Mouse (Mus musculus): ENCODE results near the gene Gchfr.

DNA sequence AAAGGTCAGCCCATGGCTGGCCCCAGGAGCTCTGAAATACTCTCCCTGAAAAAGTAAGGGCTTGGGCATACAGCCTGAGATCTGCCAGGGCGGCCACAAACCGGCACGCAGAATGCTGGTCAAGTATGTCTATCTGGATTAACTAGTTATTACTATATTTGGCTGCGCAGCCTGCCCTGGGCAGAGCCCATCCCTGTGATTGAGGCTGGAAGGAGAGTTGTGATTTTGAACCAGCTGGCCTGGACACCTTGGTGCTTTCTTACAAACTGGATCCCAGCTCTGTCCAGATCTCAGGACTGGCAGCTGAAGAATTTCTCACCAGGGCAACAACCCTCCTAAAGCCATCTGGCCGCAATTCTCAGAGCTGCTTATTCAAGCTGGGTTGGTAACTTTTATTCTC lies 26.6 kb downstream of the Gchfr start:
- TF ChIP-seq CTCF (IDR thresholded peaks at IDR 0.05; ENCODE audit: low read depth) (no peak), EP300 (IDR thresholded peaks at IDR 0.05; ENCODE audit: low read depth) (no peak)
